Mouse (Mus musculus) spleen, postnatal 36 days (tissue): Measurements from ENCODE around the gene Tmem268.
A peak's percentile ranks its signal among the peaks of the same experiment; 100 is the strongest.

Experiments
- DNase-seq, 2 experiments: peaks; one replicate each; pipeline ENCODE4 v3.0.0; 2022; ENCODE audit warnings: low spot score in 2 of 2, mixed read lengths in 1 of 2

The Tmem268 gene

DNA sequence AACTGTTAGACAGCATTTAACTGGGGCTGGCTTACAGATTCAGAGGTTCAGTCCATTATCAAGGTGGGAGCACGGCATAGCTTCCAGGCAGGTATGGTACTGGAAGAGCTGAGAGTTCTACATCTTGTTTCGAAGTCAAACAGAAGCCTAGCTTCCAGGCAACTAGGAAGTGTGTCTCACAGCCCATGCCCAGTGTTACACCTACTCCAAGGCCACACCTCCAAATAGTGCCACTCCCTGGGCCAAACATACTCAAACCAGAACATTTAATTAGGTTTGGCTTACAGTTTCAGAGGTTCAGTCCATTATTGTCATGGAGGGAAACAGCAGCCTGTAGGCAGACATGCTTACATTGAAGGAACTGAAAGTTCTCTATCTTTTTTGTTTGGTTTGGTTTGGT, 3.5 kb upstream of the Tmem268 start:
- DNase-seq, result no peak

DNA sequence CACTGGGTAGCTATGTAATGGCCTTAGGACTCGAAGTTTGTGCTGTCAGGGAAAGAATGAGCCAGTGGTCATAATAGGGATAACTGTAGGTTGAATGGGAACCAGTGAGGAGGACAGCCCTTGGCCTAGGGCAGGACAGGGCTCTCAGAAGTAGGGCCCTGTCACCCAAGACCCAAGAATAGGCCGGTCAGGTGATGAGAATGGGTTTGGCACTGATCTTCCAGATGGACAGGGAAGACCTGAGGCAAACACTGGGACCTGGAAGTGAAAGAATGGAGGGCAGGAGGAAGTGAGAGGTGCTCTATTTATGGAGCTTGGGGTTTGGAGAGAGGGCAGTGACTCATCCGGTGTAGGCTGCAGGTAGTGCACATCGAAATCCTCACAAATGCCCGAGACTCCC, 1.9 kb upstream of the Tmem268 start:
- DNase-seq, result no peak

DNA sequence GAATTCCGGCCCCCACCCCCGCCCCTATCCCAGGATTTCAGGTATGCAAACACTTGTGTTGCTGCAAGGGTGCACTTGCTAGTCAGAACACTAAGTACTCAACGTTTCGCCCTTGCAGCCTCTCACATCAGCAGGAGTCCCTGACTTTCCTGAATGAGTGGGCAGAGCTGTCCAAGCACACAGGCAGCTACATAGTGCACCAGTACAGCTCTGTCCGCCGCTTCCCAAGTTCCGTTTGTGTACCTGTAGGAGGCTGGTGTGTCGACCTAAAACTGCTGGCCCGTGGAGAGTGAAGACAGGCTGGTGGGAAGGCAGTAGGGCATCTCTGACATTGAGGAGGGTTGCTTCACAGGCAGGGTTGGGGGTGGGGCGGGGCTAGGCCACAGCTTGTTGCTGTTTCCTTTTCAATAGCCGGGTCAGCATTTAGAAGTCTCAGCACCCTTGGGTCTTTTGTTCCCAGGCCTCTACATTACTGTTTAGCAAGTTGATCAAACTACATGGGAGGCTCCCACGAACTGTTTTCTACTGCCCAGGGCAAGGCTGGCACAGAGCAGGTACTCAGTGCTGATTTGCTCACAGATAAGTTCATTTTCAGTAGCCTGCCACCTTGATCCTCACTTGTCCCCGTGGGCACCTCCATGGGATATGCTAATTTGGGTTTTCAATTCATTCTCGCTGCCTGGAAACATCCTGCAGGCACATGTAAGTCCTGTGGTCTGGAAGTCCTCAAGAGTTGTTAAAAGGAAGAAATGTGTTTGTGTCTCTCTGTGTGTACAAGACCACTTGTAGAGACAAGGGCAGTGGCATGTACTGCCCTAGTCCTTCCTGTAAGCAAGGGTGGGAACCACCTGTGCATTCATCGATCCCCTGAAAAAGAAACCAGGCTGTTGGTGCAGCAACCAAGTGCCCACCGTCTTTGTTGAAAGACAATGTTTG, 1.2 kb upstream of the Tmem268 start:
- DNase-seq, result no peak

DNA sequence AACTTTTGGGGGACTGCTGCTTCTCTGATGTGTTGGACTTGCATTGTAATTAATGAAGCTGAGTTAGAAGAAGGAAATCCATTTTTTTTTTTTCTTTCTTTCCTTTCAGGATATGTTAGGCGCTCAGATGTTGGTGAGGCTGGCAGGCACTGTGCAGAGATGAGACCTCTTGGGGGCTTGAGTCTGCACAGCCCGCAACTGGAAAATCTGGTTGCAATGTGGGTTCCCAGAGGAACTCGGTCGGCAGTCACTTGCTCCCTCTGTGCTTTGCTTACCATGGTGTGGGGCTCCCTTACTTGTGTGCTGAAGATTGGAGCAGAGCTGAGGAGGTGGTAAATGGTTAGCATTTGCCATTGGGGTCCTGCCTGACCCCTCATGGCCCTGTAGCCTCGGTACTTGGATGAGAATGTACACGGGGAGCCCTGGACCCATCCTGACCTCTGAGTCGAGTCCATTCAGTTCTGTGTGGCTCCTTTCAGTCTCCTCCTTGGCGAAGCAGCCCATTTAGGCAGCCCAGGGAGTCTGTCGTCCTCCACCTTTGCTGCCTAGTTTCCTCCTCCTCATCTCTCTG, 631 bp downstream of the Tmem268 start:
- DNase-seq, result no peak

DNA sequence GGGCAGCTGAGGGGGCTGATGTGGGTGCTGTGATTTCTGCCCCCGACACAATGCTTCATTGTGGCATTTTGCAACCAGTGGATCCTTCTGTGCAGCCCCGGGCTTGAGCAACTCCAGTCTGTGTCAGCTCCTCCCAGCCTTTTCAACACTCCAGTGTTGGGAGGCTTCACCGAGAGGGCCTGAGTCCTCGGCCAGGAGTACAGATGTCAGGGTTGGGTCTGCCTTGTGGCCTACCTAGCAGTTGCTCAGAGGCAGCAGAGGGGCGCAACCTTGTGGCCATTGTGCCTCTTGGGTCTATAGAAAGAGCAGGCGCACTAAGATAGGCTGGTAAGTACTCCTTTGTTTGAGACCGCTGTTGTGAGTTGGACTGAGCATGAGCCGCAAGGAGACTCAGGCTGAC, 1.5 kb downstream of the Tmem268 start:
- DNase-seq, result peak; percentile 27 to 37

DNA sequence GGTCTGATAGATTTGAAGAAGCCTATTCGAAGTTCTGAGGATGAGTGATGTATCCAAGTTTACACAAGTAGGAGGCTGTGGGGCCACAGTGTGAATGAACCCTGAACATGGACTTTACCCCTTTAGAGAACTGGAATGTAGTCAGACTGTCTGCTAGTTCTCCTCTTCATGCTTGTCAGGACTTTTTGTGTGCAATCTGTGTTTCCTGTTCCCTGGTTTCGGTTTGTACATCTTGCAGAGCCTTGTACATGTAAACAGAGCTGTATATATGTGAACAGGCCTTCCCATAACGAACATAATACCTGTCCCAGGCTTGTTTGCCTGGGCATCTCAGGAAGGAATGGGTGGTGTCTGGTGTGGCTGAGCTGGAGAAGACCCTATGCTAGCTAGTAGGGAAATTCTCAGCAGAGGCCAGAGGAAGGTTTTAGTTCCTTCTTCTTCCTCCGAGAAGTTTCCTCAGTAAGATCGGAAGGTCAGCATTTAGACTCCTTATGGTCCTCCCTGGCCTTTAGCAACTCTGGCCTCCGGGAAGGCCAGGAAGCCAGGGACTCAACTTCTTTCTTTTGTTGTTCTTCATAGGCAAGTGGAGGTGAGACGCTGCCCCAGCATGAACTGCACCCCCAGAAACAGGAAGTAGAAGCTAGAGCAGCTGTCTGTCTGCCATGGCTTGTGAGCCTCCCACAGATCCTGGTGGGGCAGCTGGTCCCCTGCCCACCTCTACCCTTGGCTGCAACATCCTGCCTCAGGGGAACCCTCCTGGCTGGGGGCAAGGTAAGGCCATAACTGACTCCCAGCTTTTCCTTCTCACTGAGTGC, 3.5 kb downstream of the Tmem268 start:
- peak; percentile 77 to 78 for DNase-seq

DNA sequence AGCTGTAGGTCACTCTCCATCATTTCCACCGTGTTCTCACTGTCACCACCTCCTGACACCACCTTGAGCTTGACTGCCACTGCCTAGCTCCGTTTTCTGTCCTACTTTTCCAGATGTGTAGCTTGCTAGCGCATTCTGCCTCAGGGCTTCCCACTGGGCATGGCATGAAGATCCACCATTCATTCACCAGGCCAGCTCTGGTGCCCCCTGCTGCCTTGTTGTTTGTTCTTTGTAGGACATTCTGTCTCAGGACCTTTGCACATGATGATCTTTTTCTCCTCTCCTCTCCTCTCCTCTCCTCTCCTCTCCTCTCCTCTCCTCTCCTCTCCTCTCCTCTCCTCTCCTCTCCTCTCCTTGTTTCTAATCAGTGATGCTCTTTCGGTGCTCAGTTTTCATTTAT, 4.2 kb downstream of the Tmem268 start:
- DNase-seq, result peak in 1 of 2 experiments; percentile 14

DNA sequence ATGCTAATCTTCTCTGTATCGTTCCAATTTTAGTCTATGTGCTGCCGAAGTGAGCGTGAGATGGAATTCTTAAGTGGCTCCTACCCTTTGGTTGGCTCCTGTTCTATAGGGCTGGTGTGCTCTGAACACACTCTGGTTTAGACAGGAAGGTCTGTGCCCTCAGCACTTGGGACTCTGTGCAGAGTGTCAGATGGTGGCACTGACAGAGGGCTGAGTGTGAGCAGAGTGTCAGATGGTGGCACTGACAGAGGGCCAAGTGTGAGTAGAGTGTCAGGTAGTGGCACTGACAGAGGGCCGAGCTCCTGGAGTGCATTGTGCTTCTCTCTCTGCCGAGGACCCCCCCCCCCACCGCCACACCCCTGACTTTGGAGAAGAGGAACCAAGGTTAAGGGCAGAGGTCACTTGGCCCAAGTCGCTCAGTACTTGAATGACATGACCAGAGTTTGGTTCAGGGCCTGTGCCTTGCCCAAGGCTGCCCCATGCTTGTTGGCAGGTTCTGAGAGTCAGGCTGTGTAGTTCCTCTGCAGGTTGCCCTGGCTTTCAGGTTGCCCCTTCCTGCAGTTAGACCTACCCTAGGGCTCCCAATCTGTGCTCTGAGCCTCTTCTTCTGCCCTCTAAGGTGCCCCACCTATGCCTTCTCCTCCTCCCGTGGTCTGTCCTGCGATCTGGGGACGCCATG, 9.3 kb downstream of the Tmem268 start:
- no peak for DNase-seq

DNA sequence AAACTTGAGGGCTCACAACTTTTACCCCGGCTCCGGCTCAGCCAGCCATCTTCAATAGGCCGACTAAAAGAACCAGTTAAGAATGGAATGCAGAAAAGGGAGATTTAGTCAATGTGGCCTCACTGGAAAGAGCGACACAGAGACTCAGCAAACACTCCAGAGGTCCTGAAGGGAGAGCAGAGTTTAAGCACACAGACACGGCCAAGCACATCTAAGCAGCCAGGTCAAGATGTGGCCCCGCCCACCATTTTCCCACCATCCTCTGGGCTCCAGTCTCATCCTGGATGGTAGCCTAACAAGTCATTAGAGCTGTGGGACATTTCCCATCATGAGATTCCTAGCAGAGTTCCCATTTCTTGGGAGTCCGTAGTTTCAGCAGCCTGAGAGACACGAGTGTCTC, 10.7 kb downstream of the Tmem268 start:
- DNase-seq, result no peak

DNA sequence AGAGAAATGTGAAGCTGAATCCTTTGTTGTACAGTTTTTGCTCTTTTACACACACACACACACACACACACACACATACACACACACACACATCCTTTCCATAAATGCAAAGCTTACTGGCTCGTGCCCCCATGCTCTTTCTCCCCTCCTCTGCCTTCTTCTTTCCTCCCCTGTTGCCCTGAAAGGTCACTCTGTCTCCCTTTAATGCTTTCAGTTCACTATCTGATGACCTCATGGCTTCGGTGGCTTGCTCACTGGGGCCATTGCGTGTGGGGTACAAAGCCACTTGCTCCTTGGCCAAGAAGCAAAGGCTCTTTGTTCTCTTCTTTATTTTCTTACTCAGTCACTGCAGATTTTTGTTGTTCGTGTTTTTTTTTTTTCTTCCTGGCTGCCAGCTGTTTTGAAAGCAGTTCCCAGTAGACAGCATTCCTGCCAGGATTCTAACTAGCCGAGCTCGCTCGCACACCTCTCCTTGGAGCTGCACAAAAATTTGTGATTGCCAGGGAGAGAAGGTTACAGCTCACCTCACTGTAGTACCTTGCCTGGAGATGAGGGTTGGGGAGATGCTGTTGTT, 11.7 kb downstream of the Tmem268 start:
- DNase-seq, result no peak

DNA sequence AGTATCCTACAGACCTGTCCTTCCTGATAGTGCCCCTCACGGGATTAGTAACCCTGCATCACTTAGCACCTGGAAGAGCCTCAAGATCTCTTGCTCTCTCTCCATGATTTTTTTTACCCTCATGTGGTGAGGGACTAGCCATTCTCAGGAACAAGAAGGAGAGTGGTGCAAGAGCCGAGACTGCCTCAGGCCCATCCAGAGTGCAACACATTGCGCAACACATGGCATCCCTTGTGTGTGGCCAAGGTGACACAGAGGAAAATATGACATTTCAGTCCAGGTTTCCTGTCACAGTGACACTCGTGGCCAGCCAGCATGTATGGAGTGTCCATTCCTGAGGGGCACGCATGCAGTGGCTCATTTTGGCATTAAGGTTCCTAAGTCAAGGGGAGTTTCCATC, 14.0 kb downstream of the Tmem268 start:
- DNase-seq, result no peak

DNA sequence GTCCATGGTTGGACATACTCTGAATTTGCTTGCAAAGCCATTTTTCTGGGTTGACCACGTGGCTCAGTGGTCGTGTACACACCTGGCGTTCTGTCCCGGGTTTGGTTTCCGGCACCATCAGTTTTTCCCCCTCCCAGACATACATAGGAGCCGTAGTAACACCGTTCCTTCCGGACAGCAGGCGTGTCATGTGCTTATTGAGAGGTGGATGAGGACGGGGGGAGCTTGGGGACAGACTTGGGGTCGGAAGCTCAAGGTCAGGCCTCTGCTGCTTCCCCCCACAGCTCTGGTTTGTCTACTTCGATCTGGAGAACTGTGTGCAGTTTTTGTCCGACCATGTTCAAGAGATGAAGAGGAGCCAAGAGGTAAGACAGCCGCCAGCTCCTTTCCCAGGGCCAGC, 21.1 kb downstream of the Tmem268 start:
- no peak for DNase-seq

DNA sequence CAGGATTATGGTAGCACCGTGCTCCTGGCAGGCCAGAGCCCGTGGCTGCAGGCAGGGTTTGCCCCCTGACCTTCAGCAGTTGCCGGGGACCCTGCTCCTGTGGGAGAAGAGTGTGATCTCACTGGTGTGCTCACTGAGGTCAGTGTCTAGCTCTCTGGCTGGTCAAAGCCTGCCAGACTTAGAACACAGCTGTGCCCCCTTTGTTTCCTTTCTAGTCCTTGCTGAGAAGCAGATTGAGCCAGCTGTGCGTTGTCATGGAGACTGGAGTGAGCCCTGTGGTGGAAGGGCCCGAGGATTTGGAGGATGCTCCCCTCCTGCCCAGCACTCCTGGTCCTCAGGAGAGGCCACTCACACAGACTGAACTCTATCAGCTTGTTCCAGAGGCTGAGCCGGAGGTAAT, 21.5 kb downstream of the Tmem268 start:
- DNase-seq, result no peak

DNA sequence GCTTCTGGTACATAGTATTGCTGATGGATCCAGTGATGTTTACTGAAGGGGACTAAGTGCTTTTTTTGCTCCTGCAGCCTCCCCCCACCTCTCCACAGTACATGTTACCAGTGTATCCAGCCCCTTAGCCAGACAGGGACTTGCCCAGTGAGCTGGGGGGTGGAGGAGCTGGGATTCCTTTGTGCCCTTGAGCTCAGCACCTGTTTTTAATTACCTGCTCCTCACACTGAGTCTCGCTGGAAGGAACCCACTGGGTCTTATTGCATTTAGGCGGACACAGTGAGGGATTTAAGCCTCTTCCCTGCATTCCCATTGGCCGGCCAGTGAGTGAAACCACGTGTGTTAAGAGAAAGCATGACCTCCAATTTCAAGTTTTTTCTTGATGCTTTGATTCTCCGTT, 24.0 kb downstream of the Tmem268 start:
- no peak for DNase-seq

DNA sequence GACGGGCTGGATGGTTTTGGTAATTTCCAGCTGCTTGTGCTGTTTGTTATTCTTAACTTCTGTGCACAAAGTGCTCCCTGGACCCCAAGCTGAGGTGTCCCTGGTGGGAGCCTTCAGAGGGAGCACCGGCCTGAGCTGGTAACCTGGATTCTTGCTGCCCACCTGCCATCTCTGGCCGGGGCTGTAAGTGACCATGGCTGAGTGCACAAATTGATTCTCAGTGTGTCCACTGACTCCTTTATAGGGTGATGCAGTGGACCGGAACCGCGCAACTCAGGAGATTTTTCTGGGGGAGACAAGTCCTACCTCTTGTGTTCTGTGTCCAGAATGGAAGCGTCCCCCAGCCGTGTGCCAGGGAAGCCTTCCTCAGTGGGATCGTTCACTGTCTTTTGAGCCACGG, 26.6 kb downstream of the Tmem268 start:
- no peak for DNase-seq

DNA sequence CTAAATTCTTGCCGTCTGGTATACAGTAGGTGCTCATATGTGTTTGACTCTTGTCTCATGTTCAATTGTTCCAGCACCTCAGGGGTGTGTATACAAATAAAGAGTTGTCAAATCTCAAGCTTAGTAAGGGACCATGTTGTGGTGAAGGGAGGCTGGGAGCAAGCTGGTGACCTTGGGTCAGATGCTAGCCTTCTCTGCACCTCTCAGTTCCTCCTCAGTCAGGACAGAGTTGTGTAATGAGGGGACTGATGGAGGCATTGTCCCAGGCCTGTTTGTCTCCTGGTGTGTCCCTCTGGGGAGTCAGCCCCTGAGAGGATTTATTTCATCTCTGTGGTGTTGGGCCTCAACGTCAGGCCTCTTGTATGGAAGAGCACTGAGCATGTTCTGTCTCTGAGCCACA, 27.7 kb downstream of the Tmem268 start:
- no peak for DNase-seq

DNA sequence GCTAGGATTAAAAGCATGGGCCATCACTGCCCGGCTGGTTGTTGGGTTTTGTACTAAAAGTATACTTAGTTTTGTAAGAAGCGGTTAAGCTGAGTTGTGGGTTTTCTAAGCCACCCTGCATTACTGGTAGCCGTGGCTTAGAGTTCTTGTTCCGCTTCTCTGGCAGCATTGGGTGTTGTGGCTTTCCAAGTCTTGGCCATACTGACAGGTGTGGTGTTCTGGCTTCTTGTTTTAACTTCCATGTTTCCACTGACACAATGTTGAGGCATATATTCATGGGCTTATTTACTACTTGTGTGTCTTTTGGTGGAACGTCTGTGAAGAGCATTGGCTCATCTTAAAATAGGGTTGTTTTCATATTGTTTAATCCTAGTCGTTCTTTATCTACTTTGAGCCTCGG, 31.4 kb downstream of the Tmem268 start:
- peak in 1 of 2 experiments; percentile 14 for DNase-seq

DNA sequence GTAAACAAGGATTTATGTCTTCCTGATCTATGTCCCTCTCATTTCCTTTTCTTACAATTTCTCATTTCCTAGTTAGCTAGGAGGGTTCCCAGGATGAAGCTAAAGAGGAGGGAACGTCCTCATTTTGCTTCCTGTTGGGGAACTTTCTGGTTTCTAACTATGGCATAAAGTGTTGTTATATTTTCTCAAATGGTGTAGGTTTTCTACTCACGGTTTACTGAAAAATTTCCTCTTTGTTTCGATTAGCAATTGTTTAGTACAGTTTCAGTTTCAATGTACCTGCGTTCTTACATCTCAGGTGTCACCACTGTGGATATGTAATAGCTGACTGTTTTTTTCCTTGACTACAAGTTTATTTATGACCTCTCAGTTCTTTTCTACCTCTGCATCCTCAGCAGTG, 32.0 kb downstream of the Tmem268 start:
- DNase-seq, result no peak

DNA sequence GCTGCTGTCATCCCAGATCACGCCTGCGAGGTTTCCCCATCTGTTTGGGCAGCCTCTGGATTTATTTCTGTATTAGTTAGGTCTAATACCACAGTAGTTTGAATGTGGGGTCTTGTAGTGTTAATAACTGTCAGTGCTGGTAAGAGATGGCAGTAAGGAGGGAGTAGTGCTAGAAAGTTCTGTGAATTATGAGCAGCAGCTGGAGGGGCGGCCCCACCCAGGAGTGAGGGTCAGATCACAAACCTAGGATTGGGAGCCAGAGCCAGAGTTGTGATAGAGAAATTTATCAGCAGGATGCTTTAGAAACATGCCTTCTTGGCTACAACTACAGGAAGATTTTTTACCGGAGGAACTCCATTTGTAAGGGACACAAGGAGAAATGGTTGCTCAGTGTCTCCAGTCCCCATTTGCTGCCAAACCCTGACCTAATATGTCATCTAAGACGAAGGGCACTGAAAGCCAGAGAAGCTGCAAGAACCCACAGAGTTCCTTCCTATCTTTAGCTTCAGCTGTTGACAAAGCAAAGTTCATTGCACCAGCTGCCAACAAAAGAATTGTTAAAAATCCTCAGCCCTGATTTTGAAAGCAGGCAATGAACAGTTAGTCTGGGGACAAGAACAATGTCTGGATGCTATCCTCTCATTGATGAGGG, 36.0 kb downstream of the Tmem268 start:
- no peak for DNase-seq

DNA sequence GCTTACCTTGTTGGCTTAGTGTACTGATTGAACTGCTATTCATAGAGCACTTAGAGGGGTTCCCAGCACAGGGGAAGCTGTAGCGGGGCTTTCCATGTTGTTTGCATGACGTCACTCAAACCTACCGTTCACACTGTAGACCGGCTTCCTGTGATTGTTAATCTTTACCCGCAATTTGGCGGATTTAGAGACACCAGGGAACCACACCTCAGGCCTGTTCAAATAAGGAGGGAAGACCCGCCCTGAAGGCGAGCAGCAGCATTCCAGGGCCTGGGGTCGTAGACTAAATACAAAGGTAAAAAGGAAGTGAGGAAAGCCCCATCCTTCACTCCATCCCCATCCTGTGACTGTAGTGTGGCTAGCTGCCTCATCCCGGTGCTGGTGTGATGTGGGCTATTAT, 36.7 kb downstream of the Tmem268 start:
- peak in 1 of 2 experiments; percentile 14 for DNase-seq

DNA sequence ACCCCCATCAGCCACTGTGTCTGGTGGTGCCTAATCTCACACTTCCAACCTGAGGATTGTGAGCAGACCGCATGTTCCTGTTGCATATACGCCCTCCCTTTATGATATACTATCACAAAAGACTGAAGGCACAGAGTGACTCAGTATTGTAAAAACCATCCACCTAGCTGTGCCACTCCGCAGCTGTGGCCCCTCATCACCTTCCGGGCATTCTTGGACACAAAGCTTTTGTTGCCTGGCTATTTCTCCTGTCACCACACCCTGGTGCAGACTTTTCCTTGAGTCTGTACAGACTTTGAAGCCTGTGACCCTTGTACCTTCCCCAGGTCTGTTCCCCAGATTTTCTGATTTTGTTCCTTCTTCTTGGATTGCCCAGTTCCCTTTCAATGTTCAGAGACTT, 37.4 kb downstream of the Tmem268 start:
- no peak for DNase-seq
